In the genomic region with DNA sequence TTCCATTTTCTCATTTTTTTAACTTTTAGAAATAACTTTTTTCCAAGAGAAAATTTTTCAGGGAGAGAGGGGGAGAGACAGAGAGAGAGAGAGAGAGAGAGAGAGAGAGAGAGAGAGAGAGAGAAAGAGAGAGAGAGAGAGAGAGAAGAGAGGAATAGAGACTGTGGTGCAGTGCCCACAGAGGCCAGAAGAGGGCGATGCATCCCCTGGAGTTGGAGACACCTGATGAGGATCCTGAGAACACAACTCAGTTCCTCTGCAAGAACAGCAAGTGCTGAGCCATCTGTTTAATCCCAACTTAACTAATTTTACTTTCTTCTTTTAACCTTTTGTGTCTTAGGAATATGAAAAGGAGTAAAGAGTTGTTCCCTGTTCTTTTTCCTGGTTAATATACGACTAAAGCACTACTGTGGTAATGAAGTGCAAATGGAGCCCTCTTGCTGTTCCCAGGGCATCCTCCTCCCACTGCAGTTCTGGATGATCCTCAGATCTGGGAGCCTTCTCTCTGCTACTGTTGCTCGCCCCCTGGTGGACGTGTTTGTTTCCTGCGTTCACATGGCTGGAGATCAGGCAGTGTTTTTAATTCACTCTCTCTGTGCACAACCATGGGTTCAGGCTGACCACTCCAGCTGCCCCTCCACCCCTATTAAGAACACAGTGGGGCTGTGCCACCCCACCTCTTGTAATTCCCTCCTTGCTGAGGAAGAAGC, we compare ENCODE assay signal across 9 mouse cellular contexts. TPM values are rescaled to one million over a fixed set of nuclear protein-coding genes. Genes with fewer than 3 reads are reported as not detected.
DNase-seq lines count a peak whose midpoint lies in the region; ATAC-seq and TF ChIP-seq lines count a peak whose summit lies in the region.
"Not testable (repeated sequence)": the region's sequence is repeated elsewhere in the genome, so short reads cannot be mapped to it uniquely, and the experiment has no call there.
"Had no signal": no experiment of that assay in that cellular context is flagged by ENCODE, and none has a peak within 500 bp of the region (broad histone marks: within the 10 kb centered on the region; RNA-seq: fewer than 3 reads in every experiment).

No protein-coding gene starts in this region.

- not testable (repeated sequence) for H3K27ac ChIP-seq in CH12.LX (ENCODE audit: insufficient read depth, low read depth); embryonic facial prominence, embryonic 11.5 days (replicated peaks; ENCODE audit: low read depth, low read length); kidney, postnatal 0 days; liver, postnatal 0 days (ENCODE audit: low read depth); stomach, postnatal 0 days (replicated peaks)

- H3K9me3 ChIP-seq in CH12.LX (replicated peaks; ENCODE audit: low read length); embryonic facial prominence, embryonic 11.5 days (replicated peaks; ENCODE audit: control insufficient read depth, low read length); kidney, postnatal 0 days (replicated peaks; ENCODE audit: low read length); liver, postnatal 0 days (ENCODE audit: low read length); stomach, postnatal 0 days (ENCODE audit: control insufficient read depth, low read length): not testable (repeated sequence)

- TF ChIP-seq RAD21 in CH12.LX (IDR thresholded peaks at IDR 0.05; ENCODE audit: low read depth, low read length): peak; percentile 31

- H3K4me1 ChIP-seq in CH12.LX (ENCODE audit: control insufficient read depth in 1 of 2, insufficient read depth in 2 of 2); embryonic facial prominence, embryonic 11.5 days (ENCODE audit: control insufficient read depth, insufficient read depth, low read length); kidney, postnatal 0 days (replicated peaks; ENCODE audit: insufficient read depth, low read length); liver, postnatal 0 days (ENCODE audit: insufficient read depth); stomach, postnatal 0 days (replicated peaks; ENCODE audit: control insufficient read depth, insufficient read depth): not testable (repeated sequence)

- DNase-seq in CH12.LX (ENCODE audit: extremely low read depth): peak; percentile 33
- DNase-seq in brain, embryonic 14.5 days (ENCODE audit: low read depth): peak; percentile 7
- DNase-seq in embryonic facial prominence, embryonic 11.5 days (ENCODE audit: low spot score): peak; percentile 37
- peak; percentile 6 to 9 for DNase-seq in heart, adult 9 months (ENCODE audit: low spot score in 2 of 2)
- not testable (repeated sequence) for DNase-seq in kidney, postnatal 0 days (ENCODE audit: low spot score)
- DNase-seq in liver, postnatal 0 days: peak; percentile 74
- DNase-seq in natural killer cell, adult 2 months (ENCODE audit: low spot score in 2 of 2): peak; percentile 7 to 19
- DNase-seq in stomach, postnatal 0 days (ENCODE audit: low spot score): peak; percentile 63

- not testable (repeated sequence) for TF ChIP-seq EP300 in CH12.LX (IDR thresholded peaks at IDR 0.05; ENCODE audit: low read length); liver, postnatal 0 days (IDR thresholded peaks at IDR 0.05; ENCODE audit: low read depth); stomach, postnatal 0 days (optimal IDR thresholded peaks at IDR 0.05)

- H3K9ac ChIP-seq in CH12.LX (ENCODE audit: insufficient read depth, low read depth); embryonic facial prominence, embryonic 11.5 days (replicated peaks; ENCODE audit: low read length); kidney, postnatal 0 days (ENCODE audit: low read depth, low read length); liver, postnatal 0 days (replicated peaks); stomach, postnatal 0 days (ENCODE audit: low read length): not testable (repeated sequence)

- H3K79me2 ChIP-seq in CH12.LX (replicated peaks; ENCODE audit: control insufficient read depth, extremely low read depth, insufficient read depth, poor library complexity, severe bottlenecking): not testable (repeated sequence)

- dilution Hi-C loops in CH12.LX (cut with MboI; ENCODE audit: extremely low pct_ligation_motif_present, extremely low pct_unique_long_range_greater_than_20kb, low sequenced_read_pairs): not testable (repeated sequence)

- 5% methylated on average over 4 of the region's 5 CpGs for WGBS in embryonic facial prominence, embryonic 11.5 days
- WGBS in kidney, postnatal 0 days: 1% methylated on average over 5 of the region's 5 CpGs
- WGBS in liver, postnatal 0 days (ENCODE audit: insufficient replicate concordance): 4% methylated on average over 5 of the region's 5 CpGs
- WGBS in stomach, postnatal 0 days: 5% methylated on average over 4 of the region's 5 CpGs

- in situ Hi-C loops in CH12.LX (cut with MboI; ENCODE audit: low pct_ligation_motif_present, low pct_unique_long_range_greater_than_20kb, low sequenced_read_pairs): not testable (repeated sequence)

- not testable (repeated sequence) for H3K27me3 ChIP-seq in CH12.LX (replicated peaks); embryonic facial prominence, embryonic 11.5 days (ENCODE audit: control insufficient read depth, insufficient read depth, low read length); kidney, postnatal 0 days (ENCODE audit: insufficient read depth, low read length); liver, postnatal 0 days (ENCODE audit: insufficient read depth, low read length); stomach, postnatal 0 days (ENCODE audit: control insufficient read depth, insufficient read depth, low read length)

- TF ChIP-seq POLR2A in CH12.LX (IDR thresholded peaks at IDR 0.05; ENCODE audit: low read depth, low read length); brain, embryonic 14.5 days (IDR thresholded peaks at IDR 0.05; ENCODE audit: borderline replicate concordance, extremely low read depth, insufficient read depth, insufficient read length, poor library complexity, severe bottlenecking): not testable (repeated sequence)

- not testable (repeated sequence) for H3K36me3 ChIP-seq in CH12.LX (replicated peaks in 1 of 2; ENCODE audit: control insufficient read depth in 1 of 2, insufficient read depth in 1 of 2, low read length in 1 of 2); embryonic facial prominence, embryonic 11.5 days (replicated peaks; ENCODE audit: control insufficient read depth, insufficient read depth, low read depth, low read length); kidney, postnatal 0 days (ENCODE audit: insufficient read depth, low read length); liver, postnatal 0 days (replicated peaks; ENCODE audit: insufficient read depth, low read length); stomach, postnatal 0 days (ENCODE audit: control insufficient read depth, insufficient read depth, low read length)

- not testable (repeated sequence) for ATAC-seq in embryonic facial prominence, embryonic 11.5 days (replicated peaks; ENCODE audit: insufficient number of reproducible peaks, low FRiP score, low TSS enrichment, low read depth)
- ATAC-seq in kidney, postnatal 0 days (replicated peaks; ENCODE audit: low FRiP score, low read depth): peak; percentile 75
- peak; percentile 37; the same call in 1 of the 2 replicates for ATAC-seq in liver, postnatal 0 days
- peak; percentile 67 for ATAC-seq in stomach, postnatal 0 days (ENCODE audit: low FRiP score, low TSS enrichment)

- peak; percentile 27 to 53; a peak in 3 of 4 replicates for TF ChIP-seq CTCF in CH12.LX (conservative IDR thresholded peaks at IDR 0.05 in 1 of 2, IDR thresholded peaks at IDR 0.05 in 1 of 2; ENCODE audit: low read depth in 2 of 2, low read length in 2 of 2)
- peak; percentile 35; the same call in 1 of the 2 replicates for TF ChIP-seq CTCF in brain, embryonic 14.5 days (IDR thresholded peaks at IDR 0.05; ENCODE audit: borderline replicate concordance, extremely low read depth, insufficient read depth, insufficient read length)
- peak; percentile 61 for TF ChIP-seq CTCF in kidney, postnatal 0 days (IDR thresholded peaks at IDR 0.05; ENCODE audit: low read depth)
- TF ChIP-seq CTCF in liver, postnatal 0 days (IDR thresholded peaks at IDR 0.05; ENCODE audit: low read depth): peak; percentile 72
- peak; percentile 63 for TF ChIP-seq CTCF in stomach, postnatal 0 days (IDR thresholded peaks at IDR 0.05; ENCODE audit: low read depth)

- not testable (repeated sequence) for H3K4me2 ChIP-seq in CH12.LX (ENCODE audit: insufficient read depth, low read depth, poor library complexity, severe bottlenecking); embryonic facial prominence, embryonic 11.5 days (ENCODE audit: low read depth, low read length); kidney, postnatal 0 days (ENCODE audit: low read length); liver, postnatal 0 days (ENCODE audit: low read depth, low read length); stomach, postnatal 0 days (replicated peaks; ENCODE audit: low read depth)

- H3K4me3 ChIP-seq in CH12.LX (replicated peaks in 1 of 3; ENCODE audit: low read depth in 2 of 3, low read length in 2 of 3, poor library complexity in 1 of 3); embryonic facial prominence, embryonic 11.5 days (ENCODE audit: low read depth, low read length); kidney, postnatal 0 days (replicated peaks; ENCODE audit: low read depth, low read length); liver, postnatal 0 days (ENCODE audit: low read depth, low read length); stomach, postnatal 0 days (ENCODE audit: low read depth, low read length): not testable (repeated sequence)

RNA-seq across cellular contexts. Expression of gene Ugt1a6a, which starts 9.5 kb away (rescaled TPM):
- total RNA-seq in CH12.LX (2012; rRNA removed) (0.21 and 0.30 TPM in 2 replicates), CH12.LX (2014; rRNA removed) (0.19 and 0.38 TPM in 2 replicates)
- 0.43 and 0.46 TPM in 2 replicates for polyA plus RNA-seq in CH12.LX (2012; ENCODE audit: insufficient read length, low read depth)
- polyA plus RNA-seq in brain, embryonic 14.5 days (2012; rRNA removed): 1.5 and 2.0 TPM in 2 replicates
- polyA plus RNA-seq in embryonic facial prominence, embryonic 11.5 days (2014; fragmentation: Nextera tagmentation; extraction: Ambion mirVana): 0.48 and 0.56 TPM in 2 replicates
- polyA plus RNA-seq in kidney, postnatal 0 days (2015; fragmentation: Nextera tagmentation; extraction: Ambion mirVana): 8.2 and 9.3 TPM in 2 replicates
- polyA plus RNA-seq in liver, postnatal 0 days (2015; fragmentation: Nextera tagmentation; extraction: Ambion mirVana): 27.7 and 28.5 TPM in 2 replicates
- 56.5 and 65.8 TPM in 2 replicates for polyA plus RNA-seq in stomach, postnatal 0 days (2015; fragmentation: Nextera tagmentation; extraction: Ambion mirVana)

RNA-seq across cellular contexts. Expression of gene Ugt1a5, which starts 21.7 kb away (rescaled TPM):
- not detected in 2 replicates for total RNA-seq in CH12.LX (2012; rRNA removed)
- not detected in 2 replicates for total RNA-seq in CH12.LX (2014; rRNA removed)
- not detected in 2 replicates for polyA plus RNA-seq in CH12.LX (2012; ENCODE audit: insufficient read length, low read depth)
- 0.04 TPM in 1 of 2 replicates, not detected in the other for polyA plus RNA-seq in brain, embryonic 14.5 days (2012; rRNA removed)
- 0.13 TPM in 1 of 2 replicates, not detected in the other for polyA plus RNA-seq in embryonic facial prominence, embryonic 11.5 days (2014; fragmentation: Nextera tagmentation; extraction: Ambion mirVana)
- 0.06 TPM in 1 of 2 replicates, not detected in the other for polyA plus RNA-seq in kidney, postnatal 0 days (2015; fragmentation: Nextera tagmentation; extraction: Ambion mirVana)
- 0.08 and 0.19 TPM in 2 replicates for polyA plus RNA-seq in liver, postnatal 0 days (2015; fragmentation: Nextera tagmentation; extraction: Ambion mirVana)
- polyA plus RNA-seq in stomach, postnatal 0 days (2015; fragmentation: Nextera tagmentation; extraction: Ambion mirVana): not detected in 2 replicates
- polyA plus RNA-seq: hindbrain, embryonic 15.5 days had no signal

RNA-seq across cellular contexts. Expression of gene Ugt1a6b, which starts 41.1 kb away (rescaled TPM):
- total RNA-seq in CH12.LX (2012; rRNA removed) (0.08 TPM in 1 of 2 replicates, not detected in the other), CH12.LX (2014; rRNA removed) (0.13 TPM in 1 of 2 replicates, not detected in the other)
- polyA plus RNA-seq in CH12.LX (2012; ENCODE audit: insufficient read length, low read depth): 0.26 TPM in 1 of 2 replicates, not detected in the other
- polyA plus RNA-seq in brain, embryonic 14.5 days (2012; rRNA removed): 0.92 and 1.8 TPM in 2 replicates
- polyA plus RNA-seq in embryonic facial prominence, embryonic 11.5 days (2014; fragmentation: Nextera tagmentation; extraction: Ambion mirVana): not detected in 2 replicates
- 0.55 and 0.65 TPM in 2 replicates for polyA plus RNA-seq in kidney, postnatal 0 days (2015; fragmentation: Nextera tagmentation; extraction: Ambion mirVana)
- 28.8 and 29.4 TPM in 2 replicates for polyA plus RNA-seq in liver, postnatal 0 days (2015; fragmentation: Nextera tagmentation; extraction: Ambion mirVana)
- polyA plus RNA-seq in stomach, postnatal 0 days (2015; fragmentation: Nextera tagmentation; extraction: Ambion mirVana): 5.2 and 6.7 TPM in 2 replicates

RNA-seq across cellular contexts. Expression of gene Ugt1a7c, which starts 49.3 kb away (rescaled TPM):
- total RNA-seq in CH12.LX (2012; rRNA removed) (1.3 and 2.2 TPM in 2 replicates), CH12.LX (2014; rRNA removed) (11.1 and 11.4 TPM in 2 replicates)
- polyA plus RNA-seq in CH12.LX (2012; ENCODE audit: insufficient read length, low read depth): 15.3 and 18.3 TPM in 2 replicates
- polyA plus RNA-seq in brain, embryonic 14.5 days (2012; rRNA removed): 0.72 and 0.81 TPM in 2 replicates
- 0.77 and 0.84 TPM in 2 replicates for polyA plus RNA-seq in embryonic facial prominence, embryonic 11.5 days (2014; fragmentation: Nextera tagmentation; extraction: Ambion mirVana)
- 10.7 and 12.1 TPM in 2 replicates for polyA plus RNA-seq in kidney, postnatal 0 days (2015; fragmentation: Nextera tagmentation; extraction: Ambion mirVana)
- 2.3 and 2.9 TPM in 2 replicates for polyA plus RNA-seq in liver, postnatal 0 days (2015; fragmentation: Nextera tagmentation; extraction: Ambion mirVana)
- 33.9 and 40.4 TPM in 2 replicates for polyA plus RNA-seq in stomach, postnatal 0 days (2015; fragmentation: Nextera tagmentation; extraction: Ambion mirVana)

RNA-seq across cellular contexts. Expression of gene Ugt1a2, which starts 56.3 kb away (rescaled TPM):
- total RNA-seq in CH12.LX (2012; rRNA removed) (not detected in 2 replicates), CH12.LX (2014; rRNA removed) (not detected in 2 replicates)
- polyA plus RNA-seq in CH12.LX (2012; ENCODE audit: insufficient read length, low read depth): not detected in 2 replicates
- polyA plus RNA-seq in brain, embryonic 14.5 days (2012; rRNA removed): 0.05 TPM in 1 of 2 replicates, not detected in the other
- not detected in 2 replicates for polyA plus RNA-seq in embryonic facial prominence, embryonic 11.5 days (2014; fragmentation: Nextera tagmentation; extraction: Ambion mirVana)
- 176 and 217 TPM in 2 replicates for polyA plus RNA-seq in kidney, postnatal 0 days (2015; fragmentation: Nextera tagmentation; extraction: Ambion mirVana)
- polyA plus RNA-seq in liver, postnatal 0 days (2015; fragmentation: Nextera tagmentation; extraction: Ambion mirVana): not detected in 2 replicates
- polyA plus RNA-seq in stomach, postnatal 0 days (2015; fragmentation: Nextera tagmentation; extraction: Ambion mirVana): 0.12 TPM in 1 of 2 replicates, not detected in the other
- polyA plus RNA-seq: hindbrain, embryonic 15.5 days had no signal
